Mouse (Mus musculus) lung, postnatal 0 days (tissue): ENCODE measurements around the gene Clcn6.

Experiments
- CTCF ChIP-seq: IDR thresholded peaks from 2 replicates; pipeline ENCODE4 v1.5.1; 2016; ENCODE audit warnings: antibody characterized with exemption, mild to moderate bottlenecking
- EP300 ChIP-seq: IDR thresholded peaks from 2 replicates; pipeline ENCODE4 v1.6.1; 2016; ENCODE audit warnings: antibody characterized with exemption, mild to moderate bottlenecking, control low read depth

DNA sequence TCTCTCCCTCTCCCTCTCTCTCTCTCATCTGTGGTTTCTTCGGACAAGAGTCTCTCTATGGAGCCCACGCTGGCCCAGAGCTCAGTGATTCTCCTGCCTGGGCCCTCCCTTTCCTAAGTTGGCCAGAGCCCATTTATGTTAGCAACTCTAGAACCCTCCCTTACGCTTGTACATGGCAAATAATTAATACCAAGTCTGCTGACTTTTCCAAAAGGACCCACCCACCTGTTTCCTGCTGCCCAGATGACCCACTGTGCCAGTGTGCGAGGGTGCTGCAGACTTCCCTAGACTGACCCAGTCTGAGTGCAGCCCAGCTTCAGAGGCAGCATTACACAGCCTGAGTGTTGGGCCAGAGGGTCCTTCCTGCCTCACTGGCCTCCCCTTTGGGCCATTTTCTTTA lies 26.4 kb downstream of the Clcn6 start:
- TF ChIP-seq CTCF (no peak), EP300 (no peak)
